Mouse (Mus musculus) small intestine, adult 2 months (tissue): ENCODE results near the gene Srek1ip1.

ENCODE experiments used
- CTCF ChIP-seq: fragments of 200-500 bp; IDR thresholded peaks from 2 replicates; pipeline ENCODE4 v1.5.1; 2012; ENCODE audit warnings: low read depth, mild to moderate bottlenecking, control low read depth, inconsistent platforms, low read length, moderate library complexity, mixed read lengths; ENCODE audit not compliant: insufficient replicate concordance, insufficient read length; ENCODE audit errors: extremely low read depth
- POLR2A ChIP-seq: fragments of 200-500 bp; IDR thresholded peaks from 2 replicates; pipeline ENCODE4 v1.6.1; 2012; ENCODE audit warnings: low read depth, mild to moderate bottlenecking, control low read depth, inconsistent platforms, low read length, moderate library complexity

DNA sequence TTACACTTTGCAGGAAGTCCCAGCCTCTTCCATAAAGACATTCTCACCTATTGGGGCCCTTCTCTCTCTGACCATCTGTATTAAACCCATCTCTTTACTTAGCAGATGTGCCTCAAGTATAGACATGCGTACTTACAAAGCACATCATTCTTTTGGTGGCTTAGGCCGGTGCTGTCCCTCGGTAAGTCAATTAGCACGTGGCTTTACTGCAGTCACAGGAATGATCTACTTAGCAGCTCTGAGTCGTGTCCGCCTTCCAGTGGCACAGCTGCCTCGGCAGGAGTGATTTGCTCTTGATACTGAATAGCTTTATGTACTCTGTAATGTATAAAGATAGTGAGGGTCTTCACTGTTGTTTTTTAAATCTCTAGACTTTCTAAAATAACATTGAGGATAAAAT lies 45.3 kb downstream of the Srek1ip1 start:
- TF ChIP-seq POLR2A (no peak), CTCF (no peak)
